Mouse (Mus musculus) MEL (cell line): ENCODE results near the gene Rad51b. TPM values are rescaled to one million over a fixed set of nuclear protein-coding genes. Genes with fewer than 3 reads are reported as not detected.

Experiments used
- DNase-seq: peaks from one replicate; pipeline ENCODE4 v3.0.0; 2011; ENCODE audit warnings: low read depth, low spot score
- H3K27ac ChIP-seq: 2 replicates; pipeline ENCODE4 v1.5.1; 2012; ENCODE audit warnings: low read depth, mild to moderate bottlenecking, control low read depth, low read length, moderate library complexity; ENCODE audit not compliant: control insufficient read depth
- H3K27me3 ChIP-seq, 2 experiments: fragments of 150-350 bp in 1 of 2; sonication (generic) in 1 of 2; 2 replicates each; pipeline ENCODE4 v1.6.1; 2012; ENCODE audit warnings: low read length in 2 of 2, mild to moderate bottlenecking in 2 of 2, improper control_type of control experiment in 1 of 2, moderate library complexity in 1 of 2; ENCODE audit not compliant: insufficient read depth in 2 of 2, control insufficient read depth in 1 of 2
- H3K36me3 ChIP-seq, 2 experiments: 2 replicates each; pipeline ENCODE4 v1.6.1; 2012 to 2014; ENCODE audit warnings: low read length in 2 of 2, improper control_type of control experiment in 1 of 2, inconsistent platforms in 1 of 2, mild to moderate bottlenecking in 1 of 2; ENCODE audit not compliant: insufficient read depth in 2 of 2, control insufficient read depth in 1 of 2
- H3K4me1 ChIP-seq, 2 experiments: fragments of 150-350 bp in 1 of 2; sonication (generic) in 1 of 2; 2 replicates each; pipeline ENCODE4 v1.6.1; 2012; ENCODE audit warnings: low read length in 2 of 2, improper control_type of control experiment in 1 of 2, mild to moderate bottlenecking in 1 of 2; ENCODE audit not compliant: insufficient read depth in 2 of 2, control insufficient read depth in 1 of 2
- H3K4me3 ChIP-seq, 2 experiments: fragments of 150-350 bp in 1 of 2; sonication (generic) in 1 of 2; 2 replicates each; pipeline ENCODE4 v1.5.1; 2012; ENCODE audit warnings: low read depth in 2 of 2, low read length in 2 of 2, mild to moderate bottlenecking in 2 of 2, moderate library complexity in 2 of 2, control low read depth in 1 of 2, improper control_type of control experiment in 1 of 2; ENCODE audit not compliant: control insufficient read depth in 1 of 2, insufficient read depth in 1 of 2
- H3K79me2 ChIP-seq: 2 replicates; pipeline ENCODE4 v1.6.1; 2012; ENCODE audit warnings: mild to moderate bottlenecking, low read length, moderate library complexity; ENCODE audit not compliant: control insufficient read depth, poor library complexity, insufficient read depth
- H3K9ac ChIP-seq: 2 replicates; pipeline ENCODE4 v1.6.1; 2012; ENCODE audit warnings: low read depth, mild to moderate bottlenecking, control low read depth, low read length, moderate library complexity; ENCODE audit not compliant: control insufficient read depth, poor library complexity, severe bottlenecking
- H3K9me3 ChIP-seq: fragments of 150-350 bp; sonication (generic); replicated peaks from 2 replicates; pipeline ENCODE4 v1.6.1; 2012; ENCODE audit warnings: mild to moderate bottlenecking, low read length, improper control_type of control experiment, moderate library complexity; ENCODE audit not compliant: insufficient read depth
- ELF1 ChIP-seq: IDR thresholded peaks from 2 replicates; pipeline ENCODE4 v1.6.1; 2014; ENCODE audit warnings: low read depth, mild to moderate bottlenecking, inconsistent platforms, low read length, improper control_type of control experiment, moderate library complexity
- EP300 ChIP-seq, 2 experiments: IDR thresholded peaks; 2 replicates each; pipeline ENCODE4 v1.6.1; 2011; ENCODE audit warnings: improper control_type of control experiment in 2 of 2, low read length in 2 of 2, low read depth in 1 of 2, mild to moderate bottlenecking in 1 of 2
- HCFC1 ChIP-seq: IDR thresholded peaks from 2 replicates; pipeline ENCODE4 v1.6.1; 2012; ENCODE audit warnings: low read depth, mild to moderate bottlenecking, inconsistent platforms, low read length, improper control_type of control experiment, moderate library complexity
- KAT2A ChIP-seq: conservative IDR thresholded peaks from 2 replicates; pipeline ENCODE4 v1.6.1; 2012; ENCODE audit warnings: low read depth, low read length, improper control_type of control experiment, inconsistent platforms
- MXI1 ChIP-seq: IDR thresholded peaks from 2 replicates; pipeline ENCODE4 v1.6.1; 2011; ENCODE audit warnings: mild to moderate bottlenecking, low read depth, low read length, improper control_type of control experiment
- MYC ChIP-seq: IDR thresholded peaks from 2 replicates; pipeline ENCODE4 v1.6.1; 2011; ENCODE audit warnings: low read depth, mild to moderate bottlenecking, low read length, improper control_type of control experiment, moderate library complexity
- SMC3 ChIP-seq: IDR thresholded peaks from 2 replicates; pipeline ENCODE4 v1.6.1; 2011; ENCODE audit warnings: low read depth, low read length, improper control_type of control experiment
- TAL1 ChIP-seq: IDR thresholded peaks from 2 replicates; pipeline ENCODE4 v1.6.1; 2012; ENCODE audit warnings: mild to moderate bottlenecking, inconsistent platforms, low read length, moderate library complexity, mixed read lengths
- UBTF ChIP-seq: IDR thresholded peaks from 2 replicates; pipeline ENCODE4 v1.6.1; 2012; ENCODE audit warnings: low read depth, mild to moderate bottlenecking, inconsistent platforms, low read length, improper control_type of control experiment, moderate library complexity, borderline replicate concordance; ENCODE audit not compliant: insufficient read depth
- ZC3H11A ChIP-seq: IDR thresholded peaks from 2 replicates; pipeline ENCODE4 v1.6.1; 2012; ENCODE audit warnings: low read depth, mild to moderate bottlenecking, inconsistent platforms, low read length, improper control_type of control experiment
- polyA plus RNA-seq, 2 experiments: library from polyadenylated mRNA; stranded (reverse) in 1 of 2; unstranded in 1 of 2; fragments of >175 nt in 1 of 2; fragments of >200 nt in 1 of 2; gene quantifications; 2 replicates each; pipeline versions ENCODE4 v1.2.1 to v1.2.4; 2012; ENCODE audit warnings: low replicate concordance in 2 of 2, low read depth in 1 of 2; ENCODE audit not compliant: insufficient read length in 2 of 2, insufficient read depth in 1 of 2, missing spikeins in 1 of 2
- total RNA-seq: library from RNA; depleted of rRNA; stranded (reverse); fragments of 300-350 nt; gene quantifications from 2 replicates; pipeline ENCODE4 v1.2.3, GENCODE M21; 2012

Rad51b gene
- total and polyA plus RNA-seq, 3 experiments: 3.6 to 5.7 TPM; not detected in 1

- Histone ChIP-seq H3K4me3 (no peak overlapping the region), H3K79me2 (no peaks in the 10 kb centered on the region), H3K27ac (no peak overlapping the region), H3K9ac (no peak overlapping the region), H3K36me3 (no peaks in the 10 kb centered on the region), H3K9me3 (no peaks in the 10 kb centered on the region), H3K27me3 (no peaks in the 10 kb centered on the region), H3K4me1 (no peaks in the 10 kb centered on the region)
- TF ChIP-seq EP300 (IDR thresholded peaks at IDR 0.05; ENCODE audit: low read depth in 1 of 2, low read length in 2 of 2) (no peak), MYC (no peak), UBTF (no peak), MXI1 (no peak), SMC3 (no peak)
- TF ChIP-seq, all 39 proteins: peak for 0
- DNase-seq: no peak
Measured at GRCm38 (mm10) chr12:79663893-79664574, 367.0 kb downstream of the Rad51b start.

- no peak for DNase-seq
- H3K9ac ChIP-seq: no peak overlapping the region
- H3K4me1 ChIP-seq: peaks cover 6 to 15% of the 10 kb centered on the region in 2 experiments
- H3K79me2 ChIP-seq: no peaks in the 10 kb centered on the region
- H3K36me3 ChIP-seq: peaks cover 0 to 8% of the 10 kb centered on the region in 2 experiments; a peak in 2 of 4 replicates
- TF ChIP-seq TAL1: no peak
- TF ChIP-seq UBTF: no peak
- TF ChIP-seq HCFC1: no peak
- TF ChIP-seq ELF1: no peak
- TF ChIP-seq KAT2A: no peak
- H3K27ac ChIP-seq: no peak overlapping the region
- no peak overlapping the region for H3K4me3 ChIP-seq
- no peaks in the 10 kb centered on the region for H3K9me3 ChIP-seq
- no peaks in the 10 kb centered on the region for H3K27me3 ChIP-seq
Measured at GRCm38 (mm10) chr12:79674846-79675439, 377.9 kb downstream of the Rad51b start.

GRCm38 (mm10) chr12:79675440-79676176 is 378.5 kb downstream of the Rad51b start:
- DNase-seq: no peak
- H3K79me2 ChIP-seq: no peaks in the 10 kb centered on the region
- H3K4me3 ChIP-seq: no peak overlapping the region
- peaks cover 6 to 15% of the 10 kb centered on the region in 2 experiments for H3K4me1 ChIP-seq
- H3K27me3 ChIP-seq: no peaks in the 10 kb centered on the region
- H3K9ac ChIP-seq: no peak overlapping the region
- H3K36me3 ChIP-seq: peaks cover 0 to 8% of the 10 kb centered on the region in 2 experiments; a peak in 2 of 4 replicates
- no peaks in the 10 kb centered on the region for H3K9me3 ChIP-seq
- H3K27ac ChIP-seq: no peak overlapping the region
- TF ChIP-seq ZC3H11A: no peak
- TF ChIP-seq, all 39 proteins: peak for 0
